Comparison of ENCODE assay signal across 10 mouse cellular contexts in genomic region chr7:35810736-35811135, GRCm38 (mm10). TPM values are rescaled to one million over a fixed set of nuclear protein-coding genes. Genes with fewer than 3 reads are reported as not detected.
DNase-seq lines count a peak whose midpoint lies in the region; ATAC-seq and TF ChIP-seq lines count a peak whose summit lies in the region.
"Had no signal": no experiment of that assay in that cellular context is flagged by ENCODE, and none has a peak within 500 bp of the region (broad histone marks: within the 10 kb centered on the region; RNA-seq: fewer than 3 reads in every experiment).

No protein-coding gene starts in this region.

- WGBS in thymus, adult 2 months, result 45% methylated on average over 8 of the region's 8 CpGs
- WGBS in small intestine, adult 2 months, result 36% methylated on average over 8 of the region's 8 CpGs
- WGBS in forebrain, embryonic 12.5 days, result 43% methylated on average over 8 of the region's 8 CpGs

- H3K4me2 ChIP-seq in forebrain, embryonic 12.5 days, result no peak overlapping the region
- H3K4me2 ChIP-seq: heart, embryonic 15.5 days had no signal

- ATAC-seq in forebrain, embryonic 12.5 days (ENCODE audit: low FRiP score), result no peak

- TF ChIP-seq CTCF in thymus, adult 2 months (IDR thresholded peaks at IDR 0.05; ENCODE audit: borderline replicate concordance, control insufficient read depth, extremely low read depth, insufficient read depth, low read length, poor library complexity), result no peak
- peak; percentile 50 for TF ChIP-seq CTCF in cortical plate, adult 2 months (IDR thresholded peaks at IDR 0.05; ENCODE audit: extremely low read depth, insufficient read depth, low read length)
- peak; percentile 28; the same call in 1 of the 2 replicates for TF ChIP-seq CTCF in small intestine, adult 2 months (IDR thresholded peaks at IDR 0.05; ENCODE audit: extremely low read depth, insufficient read length, insufficient replicate concordance, low read depth, low read length)

- no peak overlapping the region for H3K4me3 ChIP-seq in thymus, adult 2 months (ENCODE audit: control insufficient read depth, insufficient read depth, low read length)
- H3K4me3 ChIP-seq in cortical plate, adult 2 months (ENCODE audit: insufficient read depth, low read length), result no peak overlapping the region
- H3K4me3 ChIP-seq in small intestine, adult 2 months (ENCODE audit: low read depth, low read length), result no peak overlapping the region
- H3K4me3 ChIP-seq in forebrain, embryonic 12.5 days (replicated peaks), result no peak overlapping the region
- H3K4me3 ChIP-seq: heart, embryonic 15.5 days had no signal

- TF ChIP-seq POLR2A in thymus, adult 2 months (IDR thresholded peaks at IDR 0.05; ENCODE audit: control insufficient read depth, extremely low read depth, insufficient read depth, low read length, poor library complexity), result no peak
- no peak for TF ChIP-seq POLR2A in cortical plate, adult 2 months (IDR thresholded peaks at IDR 0.05; ENCODE audit: extremely low read depth, insufficient read depth, low read length)
- no peak for TF ChIP-seq POLR2A in small intestine, adult 2 months (IDR thresholded peaks at IDR 0.05; ENCODE audit: low read depth, low read length)

- H3K9me3 ChIP-seq in forebrain, embryonic 12.5 days, result no peaks in the 10 kb centered on the region
- H3K9me3 ChIP-seq: heart, embryonic 15.5 days had no signal

- no peaks in the 10 kb centered on the region for H3K36me3 ChIP-seq in thymus, adult 2 months (ENCODE audit: control insufficient read depth, insufficient read depth, low read length)
- no peaks in the 10 kb centered on the region for H3K36me3 ChIP-seq in small intestine, adult 2 months (ENCODE audit: control insufficient read depth, insufficient read depth, low read length)
- no peaks in the 10 kb centered on the region for H3K36me3 ChIP-seq in forebrain, embryonic 12.5 days (replicated peaks)
- H3K36me3 ChIP-seq: heart, embryonic 15.5 days had no signal

- no peaks in the 10 kb centered on the region for H3K4me1 ChIP-seq in thymus, adult 2 months (replicated peaks; ENCODE audit: control insufficient read depth, insufficient read depth, low read length)
- H3K4me1 ChIP-seq in cortical plate, adult 2 months (ENCODE audit: control insufficient read depth, insufficient read depth, low read length), result no peaks in the 10 kb centered on the region
- H3K4me1 ChIP-seq in small intestine, adult 2 months (ENCODE audit: control insufficient read depth, insufficient read depth, insufficient read length, low read length), result no peaks in the 10 kb centered on the region
- H3K4me1 ChIP-seq in forebrain, embryonic 12.5 days, result no peaks in the 10 kb centered on the region
- H3K4me1 ChIP-seq: heart, embryonic 15.5 days had no signal

- no peak overlapping the region for H3K27ac ChIP-seq in thymus, adult 2 months (ENCODE audit: control insufficient read depth, insufficient read depth, low read length)
- no peak overlapping the region for H3K27ac ChIP-seq in cortical plate, adult 2 months (ENCODE audit: insufficient read depth, low read length)
- no peak overlapping the region for H3K27ac ChIP-seq in small intestine, adult 2 months (ENCODE audit: insufficient read depth, low read depth, low read length)
- no peak overlapping the region for H3K27ac ChIP-seq in forebrain, embryonic 12.5 days
- H3K27ac ChIP-seq: heart, embryonic 15.5 days had no signal

- peak; percentile 29 to 57 for DNase-seq in heart, postnatal 10 days
- DNase-seq in heart, adult 8-10 months (ENCODE audit: low spot score), result no peak
- DNase-seq in thymus, adult 2 months, result peak; percentile 6
- DNase-seq in thymus, postnatal 25 days, result no peak
- DNase-seq in B cell, adult 2 months, result no peak
- DNase-seq: cerebellum, adult 11 months had no signal

- intact Hi-C loops in heart, postnatal 10 days (cut with DNase I), result no loop called here

- no peak overlapping the region for H3K9ac ChIP-seq in forebrain, embryonic 12.5 days
- H3K9ac ChIP-seq: heart, embryonic 15.5 days had no signal

- H3K27me3 ChIP-seq in thymus, adult 2 months (ENCODE audit: control insufficient read depth, insufficient read depth, low read length), result no peaks in the 10 kb centered on the region
- H3K27me3 ChIP-seq in small intestine, adult 2 months (ENCODE audit: control insufficient read depth, insufficient read depth, low read length), result no peaks in the 10 kb centered on the region
- H3K27me3 ChIP-seq in forebrain, embryonic 12.5 days, result no peaks in the 10 kb centered on the region
- H3K27me3 ChIP-seq: heart, embryonic 15.5 days had no signal

RNA-seq across cellular contexts. Expression of gene Zfp507, which starts 7.9 kb away (rescaled TPM):
- 10 to 100 TPM; 19.4 to 21.5 TPM for total RNA-seq in heart, postnatal 10 days (2021)
- 10 to 100 TPM; 10.2 to 14.1 (median 13.5) TPM for total RNA-seq in heart, adult 8-10 months (2022)
- 12.7 and 14.6 TPM in 2 replicates for polyA plus RNA-seq in thymus, adult 2 months (2012; rRNA removed)
- 11.3 and 11.5 TPM in 2 replicates for polyA plus RNA-seq in cortical plate, adult 2 months (2012; rRNA removed)
- 1.5 and 2.5 TPM in 2 replicates for polyA plus RNA-seq in small intestine, adult 2 months (2012; rRNA removed)
- 23.2 and 26.9 TPM in 2 replicates for polyA plus RNA-seq in forebrain, embryonic 12.5 days (2016; fragmentation: Nextera tagmentation; extraction: Ambion mirVana)

RNA-seq across cellular contexts. Expression of gene Dpy19l3, which starts 56.5 kb away (rescaled TPM):
- total RNA-seq in heart, postnatal 10 days (2021), result 1 to 10 TPM; 8.9 to 9.0 TPM
- total RNA-seq in heart, adult 8-10 months (2022), result 1 to 10 TPM; 2.7 to 3.5 (median 2.9) TPM
- 28.7 and 30.5 TPM in 2 replicates for polyA plus RNA-seq in thymus, adult 2 months (2012; rRNA removed)
- 20.8 and 21.3 TPM in 2 replicates for polyA plus RNA-seq in cortical plate, adult 2 months (2012; rRNA removed)
- 1.8 and 2.3 TPM in 2 replicates for polyA plus RNA-seq in small intestine, adult 2 months (2012; rRNA removed)
- 40.4 and 42.5 TPM in 2 replicates for polyA plus RNA-seq in forebrain, embryonic 12.5 days (2016; fragmentation: Nextera tagmentation; extraction: Ambion mirVana)

Comparison
In these comparisons a context has a peak if more than half of its experiments do, and no peak if none do; other contexts are left out.
1. DNase-seq: peak in heart, postnatal 10 days (2 of 2) and thymus, adult 2 months (single experiment); none in heart, adult 8-10 months (single experiment), thymus, postnatal 25 days (single experiment) and B cell, adult 2 months (0 of 2).